Mouse (Mus musculus) small intestine, adult 2 months (tissue): ENCODE data around the gene Mthfsd. TPM values are rescaled to one million over a fixed set of nuclear protein-coding genes. Genes with fewer than 3 reads are reported as not detected.
A peak's percentile ranks its signal among the peaks of the same experiment; 100 is the strongest.

Experiments
- H3K27ac ChIP-seq: fragments of 200-500 bp; 2 replicates; pipeline ENCODE4 v1.5.1; 2012; ENCODE audit warnings: low read depth, low read length, control low read depth, inconsistent platforms; ENCODE audit not compliant: insufficient read depth
- H3K27me3 ChIP-seq: fragments of 200-500 bp; 2 replicates; pipeline ENCODE4 v1.6.1; 2012; ENCODE audit warnings: mild to moderate bottlenecking, moderate library complexity, low read length, inconsistent platforms; ENCODE audit not compliant: control insufficient read depth, insufficient read depth
- H3K36me3 ChIP-seq: fragments of 200-500 bp; 2 replicates; pipeline ENCODE4 v1.6.1; 2012; ENCODE audit warnings: mild to moderate bottlenecking, low read length, control low read depth, inconsistent platforms; ENCODE audit not compliant: control insufficient read depth, insufficient read depth
- H3K4me1 ChIP-seq: fragments of 200-500 bp; 2 replicates; pipeline ENCODE4 v1.6.1; 2012; ENCODE audit warnings: low read length, inconsistent platforms, mixed read lengths; ENCODE audit not compliant: control insufficient read depth, insufficient read depth, insufficient read length
- H3K4me3 ChIP-seq: fragments of 200-500 bp; 2 replicates; pipeline ENCODE4 v1.5.1; 2012; ENCODE audit warnings: low read depth, mild to moderate bottlenecking, control low read depth, inconsistent platforms, low read length, moderate library complexity
- CTCF ChIP-seq: fragments of 200-500 bp; IDR thresholded peaks from 2 replicates; pipeline ENCODE4 v1.5.1; 2012; ENCODE audit warnings: low read depth, mild to moderate bottlenecking, control low read depth, inconsistent platforms, low read length, moderate library complexity, mixed read lengths; ENCODE audit not compliant: insufficient replicate concordance, insufficient read length; ENCODE audit errors: extremely low read depth
- POLR2A ChIP-seq: fragments of 200-500 bp; IDR thresholded peaks from 2 replicates; pipeline ENCODE4 v1.6.1; 2012; ENCODE audit warnings: low read depth, mild to moderate bottlenecking, control low read depth, inconsistent platforms, low read length, moderate library complexity
- WGBS: fragments of 180-500 bp; shearing (Covaris S2); methylation state at CpG from one replicate; pipeline ENCODE4 v1.1.7; 2018; 5-methylcytosine and 5-hydroxymethylcytosine counted together
- polyA plus RNA-seq: library from polyadenylated mRNA; depleted of rRNA; stranded (reverse); fragments of >200 nt; gene quantifications from 2 replicates; pipeline ENCODE4 v1.2.3, GENCODE M21; 2012

The Mthfsd gene
- polyA plus RNA-seq, 1 experiment, result 23.4 TPM

GRCm38 (mm10) chr8:121082218-121083092 lies 25.7 kb downstream of the Mthfsd start:
- H3K4me3 ChIP-seq, result peak overlapping the region; percentile 71
- no peak for TF ChIP-seq POLR2A
- no peak for TF ChIP-seq CTCF
- peaks cover 3% of the 10 kb centered on the region; the same call in 1 of the 2 replicates for H3K4me1 ChIP-seq
- 3% methylated on average over 57 of the region's 57 CpGs for WGBS
- no peaks in the 10 kb centered on the region; the same call in 1 of the 2 replicates for H3K36me3 ChIP-seq
- peak overlapping the region; percentile 93 for H3K27ac ChIP-seq
- peaks cover 56% of the 10 kb centered on the region for H3K27me3 ChIP-seq

DNA sequence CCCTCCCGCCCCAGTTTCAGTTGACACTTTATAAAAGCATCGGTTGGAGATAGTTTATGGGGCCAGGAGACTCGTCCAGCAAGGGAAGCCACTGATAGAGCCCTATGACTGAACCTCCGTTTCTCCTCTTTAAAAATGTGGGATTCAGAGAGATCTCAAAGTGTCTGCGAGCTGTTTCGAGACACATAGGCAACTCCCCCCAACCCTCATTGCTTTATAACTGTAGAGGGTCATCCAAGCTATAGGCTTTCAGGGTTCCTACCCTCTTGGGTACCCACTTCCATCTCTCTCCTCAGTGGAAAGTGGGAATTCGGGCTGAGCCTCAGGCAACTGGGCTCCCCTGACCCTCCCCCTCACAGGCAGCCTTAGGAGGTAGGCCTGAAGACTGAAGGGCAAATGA lies 26.8 kb downstream of the Mthfsd start:
- H3K4me1 ChIP-seq, result peaks cover 3% of the 10 kb centered on the region; the same call in 1 of the 2 replicates
- peak overlapping the region; percentile 71 for H3K4me3 ChIP-seq
- H3K27ac ChIP-seq, result peak overlapping the region; percentile 93
- no peaks in the 10 kb centered on the region for H3K36me3 ChIP-seq
- 8% methylated on average over 7 of the region's 7 CpGs for WGBS
- TF ChIP-seq CTCF, result no peak
- TF ChIP-seq POLR2A, result no peak
- peaks cover 56% of the 10 kb centered on the region for H3K27me3 ChIP-seq

DNA sequence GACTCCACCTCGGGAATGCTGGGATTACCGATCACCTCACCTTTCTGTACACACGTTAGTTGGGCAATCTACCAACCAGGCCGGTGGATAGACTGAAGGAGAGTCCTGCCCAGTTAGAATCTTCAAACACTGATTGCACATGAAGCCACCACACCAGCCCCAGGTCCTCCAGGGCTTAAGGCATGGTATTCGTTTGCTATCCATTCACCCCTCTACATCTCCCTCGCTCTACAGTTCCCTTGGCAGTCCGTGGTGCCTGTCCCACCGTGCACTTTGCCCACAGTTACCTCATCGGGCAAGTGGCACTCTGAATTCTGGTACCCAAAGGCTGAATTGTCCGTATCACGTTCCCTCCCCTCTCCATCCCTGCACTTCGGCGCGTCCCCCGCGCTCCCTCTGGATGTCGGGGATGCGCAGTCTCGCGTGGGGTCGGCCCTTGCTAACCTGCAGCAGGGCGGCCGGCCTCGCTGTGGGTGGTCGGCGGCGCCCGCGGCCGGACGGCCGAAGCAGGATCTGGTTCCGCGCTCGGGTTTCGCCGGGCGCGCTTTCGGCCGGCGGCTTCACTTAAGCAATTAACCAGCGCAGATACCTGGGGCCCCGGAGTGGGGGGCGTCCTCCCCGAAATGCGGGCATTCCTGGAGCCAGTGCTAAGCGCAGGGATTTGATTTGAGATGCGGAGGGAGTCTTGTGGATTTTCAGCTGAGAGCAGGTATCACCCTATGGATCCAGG lies 27.7 kb downstream of the Mthfsd start:
- Histone ChIP-seq H3K4me3 (peak overlapping the region; percentile 71), H3K27me3 (peaks cover 59% of the 10 kb centered on the region), H3K36me3 (no peaks in the 10 kb centered on the region), H3K27ac (peak overlapping the region; percentile 88), H3K4me1 (peaks cover 3% of the 10 kb centered on the region; the same call in 1 of the 2 replicates)
- no peak for TF ChIP-seq CTCF
- TF ChIP-seq POLR2A, result no peak
- 3% methylated on average over 49 of the region's 49 CpGs for WGBS

DNA sequence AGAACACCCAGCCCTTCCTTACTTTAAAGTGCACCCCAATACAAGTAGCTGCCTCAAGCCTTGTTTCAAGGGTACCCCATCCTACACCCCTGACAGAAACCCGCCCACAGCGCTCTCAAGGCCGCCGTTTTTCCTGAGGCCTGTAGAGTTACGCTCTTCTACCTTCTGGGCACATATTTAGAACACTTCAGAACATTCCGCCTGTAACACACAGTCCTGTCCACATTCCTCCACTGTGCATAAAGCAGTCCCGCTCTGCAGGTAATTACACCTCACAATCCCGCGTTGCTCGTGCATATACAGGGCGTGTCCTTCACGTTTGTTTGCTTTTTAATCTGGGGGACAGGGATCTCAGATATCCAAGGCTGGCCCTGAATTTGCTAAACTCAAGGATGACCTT lies 28.2 kb downstream of the Mthfsd start:
- TF ChIP-seq POLR2A (no peak), CTCF (no peak)
- WGBS, result 14% methylated on average over 12 of the region's 12 CpGs
- Histone ChIP-seq H3K27ac (peak overlapping the region; percentile 88), H3K4me3 (peak overlapping the region; percentile 71; the same call in 1 of the 2 replicates), H3K36me3 (no peaks in the 10 kb centered on the region), H3K4me1 (peaks cover 3% of the 10 kb centered on the region; the same call in 1 of the 2 replicates), H3K27me3 (peaks cover 59% of the 10 kb centered on the region)

GRCm38 (mm10) chr8:121079201-121079600 lies 29.0 kb downstream of the Mthfsd start:
- no peak overlapping the region for H3K4me3 ChIP-seq
- TF ChIP-seq CTCF, result no peak
- WGBS, result 8% methylated on average over 7 of the region's 7 CpGs
- peak overlapping the region; percentile 88 for H3K27ac ChIP-seq
- peaks cover 3% of the 10 kb centered on the region; the same call in 1 of the 2 replicates for H3K4me1 ChIP-seq
- H3K27me3 ChIP-seq, result peaks cover 57% of the 10 kb centered on the region
- no peaks in the 10 kb centered on the region for H3K36me3 ChIP-seq

DNA sequence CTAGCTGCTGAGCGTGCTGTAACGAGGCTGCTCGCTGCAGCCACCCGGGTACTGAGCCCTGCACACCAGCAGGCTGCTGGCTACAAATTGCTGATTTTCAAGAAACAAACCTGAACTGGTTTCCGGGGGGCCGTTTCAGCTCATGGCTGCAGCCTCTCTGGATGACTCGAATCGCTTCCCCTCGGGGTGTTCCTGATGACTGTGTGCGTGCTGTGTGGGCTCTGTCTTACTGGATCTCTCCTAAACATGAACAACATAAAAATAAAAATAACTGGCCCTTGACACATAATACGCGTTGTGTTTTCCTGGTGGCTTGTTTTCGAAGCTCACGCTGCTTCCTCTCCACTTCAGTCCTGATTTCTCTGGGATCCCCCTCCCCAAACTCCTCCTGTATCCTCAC lies 29.5 kb downstream of the Mthfsd start:
- Histone ChIP-seq H3K4me3 (peak overlapping the region; percentile 35), H3K27ac (peak overlapping the region; percentile 88), H3K27me3 (peaks cover 57% of the 10 kb centered on the region), H3K36me3 (no peaks in the 10 kb centered on the region), H3K4me1 (peaks cover 3% of the 10 kb centered on the region; the same call in 1 of the 2 replicates)
- TF ChIP-seq POLR2A (no peak), CTCF (no peak)
- WGBS, result 10% methylated on average over 14 of the region's 14 CpGs

- Histone ChIP-seq H3K36me3 (no peaks in the 10 kb centered on the region), H3K27ac (peak overlapping the region; percentile 28), H3K4me3 (0 out of 2 replicates have a peak overlapping the region, but pooled peaks have one; percentile 13), H3K27me3 (peaks cover 50% of the 10 kb centered on the region), H3K4me1 (no peaks in the 10 kb centered on the region; the same call in 1 of the 2 replicates)
- WGBS, result 22% methylated on average over 7 of the region's 7 CpGs
- TF ChIP-seq POLR2A (no peak), CTCF (no peak)
Observed at GRCm38 (mm10) chr8:121076555-121076954, 31.6 kb downstream of the Mthfsd start.
